Mouse (Mus musculus): ENCODE results near the gene Grin2b. TPM values are rescaled to one million over a fixed set of nuclear protein-coding genes. Genes with fewer than 3 reads are reported as not detected.

Grin2b gene
- polyA plus RNA-seq, 1 experiment from 2014 or later: 0.03 TPM

DNA sequence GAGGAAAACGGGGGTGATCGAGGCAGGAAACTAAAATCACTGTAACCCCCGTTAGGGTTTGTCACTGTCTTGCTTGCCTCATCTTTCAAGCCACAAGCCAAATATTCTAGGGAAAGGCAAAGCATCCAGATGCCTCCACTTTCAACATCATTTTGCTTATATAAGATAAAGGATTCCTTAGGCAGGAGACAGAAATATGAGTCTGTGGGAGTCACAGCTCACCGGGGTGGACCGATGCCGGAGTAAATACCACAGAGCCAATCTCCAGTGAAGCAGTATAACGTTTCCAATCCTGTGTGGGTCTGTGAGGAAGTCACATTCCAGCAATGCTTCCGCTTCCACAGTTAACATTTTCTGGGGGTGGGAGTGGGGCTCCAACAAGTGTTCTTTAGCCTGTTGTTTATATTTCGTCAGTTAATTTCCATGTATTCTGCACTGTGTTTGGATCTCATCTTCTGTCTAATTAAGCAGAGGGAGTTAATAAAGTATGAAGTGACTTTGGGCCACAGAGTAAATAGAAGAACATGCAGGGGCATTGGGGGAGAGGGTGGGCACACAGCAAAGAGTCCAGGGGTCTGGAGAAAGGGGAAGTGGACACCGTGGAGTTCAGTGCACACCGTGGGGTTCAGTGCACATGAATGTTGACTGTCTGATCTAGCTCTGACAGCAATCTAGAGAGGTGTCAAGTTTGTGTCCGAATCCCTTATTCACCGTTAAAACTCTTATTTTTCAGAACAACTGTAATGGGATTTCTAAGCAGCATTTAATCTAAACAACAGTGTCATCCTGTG is 374.9 kb downstream of the Grin2b start:
- DNase-seq (ENCODE audit: low spot score): no peak
- Histone ChIP-seq H3K36me3 (no peaks in the 10 kb centered on the region), H3K4me1 (no peaks in the 10 kb centered on the region), H3K27ac (no peak overlapping the region), H3K27me3 (ENCODE audit: low read depth, poor library complexity, severe bottlenecking) (no peaks in the 10 kb centered on the region), H3K9me3 (replicated peaks) (no peaks in the 10 kb centered on the region), H3K4me3 (no peak overlapping the region)
- WGBS: 87% methylated on average over 13 of the region's 13 CpGs

DNA sequence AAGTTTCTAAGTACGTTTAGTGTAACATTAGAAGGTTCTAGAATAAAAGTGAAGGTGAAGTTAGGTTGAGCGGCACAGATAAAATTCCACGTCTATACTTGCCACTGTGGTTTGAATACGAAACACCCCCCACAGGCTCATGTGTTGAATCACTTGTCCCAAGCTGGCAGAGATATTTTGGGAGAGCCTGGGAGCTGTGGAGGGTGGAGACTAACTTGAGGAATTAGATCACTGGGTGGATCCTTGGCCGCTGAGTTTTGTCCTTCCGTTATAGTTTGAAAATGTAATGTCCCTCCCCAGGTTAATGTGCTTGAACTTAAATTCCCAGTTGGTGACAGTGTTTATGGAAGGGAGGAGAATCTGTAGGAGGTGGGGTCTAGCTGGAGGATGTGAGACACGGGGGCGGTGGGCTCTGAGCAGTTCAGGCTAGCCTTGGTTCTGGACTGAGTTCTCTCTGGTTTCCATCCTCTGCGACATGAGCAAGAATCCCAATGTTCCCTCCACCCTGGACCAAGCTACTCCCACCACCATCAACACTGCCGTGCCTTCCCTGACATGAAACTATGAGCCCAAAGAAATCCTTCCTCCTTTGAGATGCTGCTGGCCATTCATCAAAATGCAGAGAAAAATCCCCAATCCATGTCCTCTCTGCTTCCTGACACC is 375.8 kb downstream of the Grin2b start:
- Histone ChIP-seq H3K9me3 (replicated peaks) (no peaks in the 10 kb centered on the region), H3K27me3 (ENCODE audit: low read depth, poor library complexity, severe bottlenecking) (no peaks in the 10 kb centered on the region), H3K4me1 (no peaks in the 10 kb centered on the region), H3K27ac (no peak overlapping the region), H3K36me3 (no peaks in the 10 kb centered on the region), H3K4me3 (no peak overlapping the region)
- no peak for DNase-seq (ENCODE audit: low spot score)
- WGBS: 86% methylated on average over 10 of the region's 10 CpGs

DNA sequence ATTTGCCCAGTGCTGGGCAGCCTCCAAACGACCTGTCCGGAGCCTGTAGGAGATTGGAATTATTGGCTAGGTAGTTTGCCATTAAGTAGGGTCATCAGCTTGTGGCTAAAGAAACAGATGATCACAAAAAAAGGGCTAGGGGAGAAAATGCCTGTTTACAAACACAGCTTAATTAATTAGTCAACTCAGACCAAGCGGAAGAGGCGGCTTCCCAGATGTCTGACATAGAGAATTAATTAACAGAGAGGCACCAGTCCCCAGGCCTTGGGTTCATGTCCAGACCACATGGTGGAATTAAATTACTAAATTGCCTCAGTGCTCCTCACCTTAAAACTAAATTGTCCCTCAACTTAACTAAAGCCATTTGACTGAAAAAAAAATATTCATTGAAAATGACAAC is 376.4 kb downstream of the Grin2b start:
- no peaks in the 10 kb centered on the region for H3K4me1 ChIP-seq
- no peak for DNase-seq (ENCODE audit: low spot score)
- H3K9me3 ChIP-seq (replicated peaks): no peaks in the 10 kb centered on the region
- no peak overlapping the region for H3K27ac ChIP-seq
- no peak overlapping the region for H3K4me3 ChIP-seq
- WGBS: 73% methylated on average over 4 of the region's 4 CpGs
- no peaks in the 10 kb centered on the region for H3K27me3 ChIP-seq (ENCODE audit: low read depth, poor library complexity, severe bottlenecking)
- H3K36me3 ChIP-seq: no peaks in the 10 kb centered on the region

DNA sequence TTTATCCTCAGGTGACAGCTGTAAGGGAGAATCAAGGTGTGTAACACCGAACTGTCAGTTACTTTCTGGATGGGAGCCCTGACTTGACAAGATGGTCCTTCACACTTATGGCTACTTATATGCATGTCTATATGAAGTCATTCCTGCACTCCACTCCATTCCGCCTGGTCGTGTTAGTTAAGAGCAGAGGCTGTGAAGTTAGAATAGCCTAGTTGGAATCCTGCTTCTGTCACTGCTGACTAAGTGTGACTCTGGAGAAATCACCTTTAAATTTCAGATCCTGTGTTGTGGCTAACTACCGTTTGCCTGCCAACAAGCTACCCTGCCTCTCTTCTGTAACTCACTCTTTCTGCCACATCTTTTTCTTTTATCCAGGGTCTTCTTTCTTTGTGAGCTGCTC is 381.9 kb downstream of the Grin2b start:
- Histone ChIP-seq H3K27ac (no peak overlapping the region), H3K4me3 (no peak overlapping the region), H3K4me1 (no peaks in the 10 kb centered on the region), H3K9me3 (replicated peaks) (no peaks in the 10 kb centered on the region), H3K36me3 (no peaks in the 10 kb centered on the region), H3K27me3 (ENCODE audit: low read depth, poor library complexity, severe bottlenecking) (no peaks in the 10 kb centered on the region)
- WGBS: 91% methylated on average over 4 of the region's 4 CpGs
- no peak for DNase-seq (ENCODE audit: low spot score)

DNA sequence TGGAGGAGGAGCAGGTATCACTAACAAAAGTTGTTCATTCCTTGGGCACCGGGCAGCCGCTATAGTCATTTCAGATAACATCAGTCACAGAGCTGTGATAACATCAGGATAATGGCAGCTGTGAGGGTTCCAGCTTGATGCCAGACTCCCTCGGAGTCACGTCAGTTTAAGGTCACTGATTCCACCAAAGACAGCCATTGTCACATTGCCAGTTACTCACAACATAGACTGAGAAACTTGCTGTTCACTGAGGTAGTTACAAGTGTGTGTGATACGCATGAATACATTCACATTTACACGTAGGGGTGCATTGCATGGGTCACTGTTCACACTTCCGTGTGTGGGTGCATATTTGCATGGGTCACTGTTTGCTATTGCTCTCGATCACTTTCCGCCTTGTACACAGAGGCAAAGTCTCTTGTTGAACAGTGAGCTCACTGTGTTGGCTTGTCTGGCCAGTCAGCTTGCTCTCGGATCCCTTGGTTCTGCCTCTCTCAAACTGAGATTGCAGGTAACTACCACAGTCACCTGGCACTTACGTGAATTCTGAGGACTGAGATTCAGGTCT is 383.6 kb downstream of the Grin2b start:
- WGBS: 90% methylated on average over 11 of the region's 11 CpGs
- Histone ChIP-seq H3K27me3 (ENCODE audit: low read depth, poor library complexity, severe bottlenecking) (no peaks in the 10 kb centered on the region), H3K36me3 (no peaks in the 10 kb centered on the region), H3K4me3 (no peak overlapping the region), H3K9me3 (replicated peaks) (no peaks in the 10 kb centered on the region), H3K4me1 (no peaks in the 10 kb centered on the region), H3K27ac (no peak overlapping the region)
- DNase-seq (ENCODE audit: low spot score): no peak

DNA sequence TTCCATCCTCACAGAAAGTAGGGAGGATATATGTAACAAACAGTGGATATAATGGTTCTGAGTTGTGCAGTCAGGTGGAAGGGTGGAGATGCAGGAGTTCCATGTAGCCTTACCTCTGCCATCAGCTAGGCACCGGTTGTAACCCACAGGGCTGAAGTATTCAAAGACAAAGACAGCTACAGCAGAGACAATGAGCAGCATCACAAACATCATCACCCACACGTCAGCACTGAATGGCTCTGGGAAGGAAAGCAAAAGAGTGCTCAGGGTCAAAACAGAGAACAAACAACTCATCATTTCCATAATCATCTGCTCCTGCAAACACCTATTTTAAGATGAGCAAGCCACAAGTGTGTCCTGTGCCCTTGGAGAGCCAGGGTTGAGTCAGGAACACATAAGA is 398.6 kb downstream of the Grin2b start:
- Histone ChIP-seq H3K27me3 (ENCODE audit: low read depth, poor library complexity, severe bottlenecking) (no peaks in the 10 kb centered on the region), H3K4me3 (no peak overlapping the region), H3K9me3 (replicated peaks) (no peaks in the 10 kb centered on the region), H3K27ac (no peak overlapping the region), H3K36me3 (no peaks in the 10 kb centered on the region), H3K4me1 (no peaks in the 10 kb centered on the region)
- WGBS: 86% methylated on average over 2 of the region's 2 CpGs
- no peak for DNase-seq (ENCODE audit: low spot score)

DNA sequence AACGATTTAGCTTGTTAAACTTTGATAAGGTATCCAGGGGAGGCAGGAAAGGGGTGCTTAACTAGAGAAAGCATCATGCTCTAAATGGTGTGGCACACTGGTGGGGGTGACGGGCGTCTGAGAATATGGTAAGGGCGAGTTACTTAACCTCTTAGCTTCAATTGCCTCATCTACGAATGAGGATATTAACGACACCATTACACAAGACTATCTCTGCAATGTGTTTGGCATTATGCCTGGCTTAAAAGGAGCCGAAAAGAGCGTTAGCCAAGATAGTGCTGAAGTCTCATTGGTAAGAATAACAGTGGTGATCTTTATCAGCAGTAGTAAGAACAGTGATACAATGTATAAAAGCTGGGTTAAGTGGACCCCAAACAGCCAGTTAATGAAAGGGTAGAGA is 405.7 kb downstream of the Grin2b start:
- Histone ChIP-seq H3K9me3 (replicated peaks) (no peaks in the 10 kb centered on the region), H3K27ac (no peak overlapping the region), H3K4me1 (no peaks in the 10 kb centered on the region), H3K4me3 (no peak overlapping the region), H3K27me3 (ENCODE audit: low read depth, poor library complexity, severe bottlenecking) (no peaks in the 10 kb centered on the region), H3K36me3 (no peaks in the 10 kb centered on the region)
- DNase-seq (ENCODE audit: low spot score): no peak
- 84% methylated on average over 8 of the region's 8 CpGs for WGBS

DNA sequence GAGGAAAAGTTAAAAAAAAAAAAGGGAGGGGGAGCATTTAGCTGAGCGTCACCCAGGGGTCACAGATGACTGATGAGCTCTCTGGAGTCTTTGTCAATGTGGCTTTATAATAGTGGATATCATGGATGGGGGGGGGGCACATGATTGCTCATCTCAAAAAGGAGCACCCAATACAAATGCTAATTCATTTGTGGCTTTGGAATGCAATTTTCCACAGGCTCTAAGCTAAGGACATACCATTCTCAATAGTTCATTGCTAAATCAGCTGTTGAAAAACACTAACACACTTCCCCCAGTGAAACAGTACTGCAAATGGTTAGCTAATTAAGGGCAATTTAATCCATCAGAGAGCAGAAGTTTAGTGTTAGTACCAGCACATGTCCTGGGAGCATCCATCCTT is 414.6 kb downstream of the Grin2b start:
- no peak for DNase-seq (ENCODE audit: low spot score)
- Histone ChIP-seq H3K4me3 (no peak overlapping the region), H3K36me3 (no peaks in the 10 kb centered on the region), H3K27me3 (ENCODE audit: low read depth, poor library complexity, severe bottlenecking) (no peaks in the 10 kb centered on the region), H3K27ac (no peak overlapping the region), H3K9me3 (replicated peaks) (no peaks in the 10 kb centered on the region), H3K4me1 (no peaks in the 10 kb centered on the region)
- 64% methylated on average over 1 of the region's 1 CpGs for whole genome bisulfite sequencing

DNA sequence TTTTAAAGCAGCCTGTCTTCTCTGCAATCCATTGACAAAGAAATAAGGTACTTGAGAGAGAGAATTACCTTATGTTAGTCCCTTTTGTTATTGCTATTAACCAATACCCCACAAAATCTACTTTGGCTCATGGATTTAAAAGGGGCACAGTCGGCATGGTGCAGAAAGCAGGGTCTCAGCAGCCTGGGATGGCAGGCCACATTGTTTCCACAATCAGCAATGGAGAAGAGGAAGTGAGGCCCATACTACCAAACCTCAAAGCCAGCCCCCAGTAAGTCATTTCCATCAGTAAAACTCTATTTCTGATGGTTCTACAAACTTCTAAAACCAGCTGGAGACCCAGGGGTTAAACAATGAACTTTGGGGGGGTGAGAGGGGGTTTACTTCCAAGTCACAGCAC is 417.2 kb downstream of the Grin2b start:
- no peaks in the 10 kb centered on the region for H3K27me3 ChIP-seq (ENCODE audit: low read depth, poor library complexity, severe bottlenecking)
- no peaks in the 10 kb centered on the region for H3K4me1 ChIP-seq
- no peak overlapping the region for H3K27ac ChIP-seq
- H3K36me3 ChIP-seq: no peaks in the 10 kb centered on the region
- DNase-seq (ENCODE audit: low spot score): no peak
- WGBS: 79% methylated on average over 1 of the region's 1 CpGs
- no peaks in the 10 kb centered on the region for H3K9me3 ChIP-seq (replicated peaks)
- no peak overlapping the region for H3K4me3 ChIP-seq

DNA sequence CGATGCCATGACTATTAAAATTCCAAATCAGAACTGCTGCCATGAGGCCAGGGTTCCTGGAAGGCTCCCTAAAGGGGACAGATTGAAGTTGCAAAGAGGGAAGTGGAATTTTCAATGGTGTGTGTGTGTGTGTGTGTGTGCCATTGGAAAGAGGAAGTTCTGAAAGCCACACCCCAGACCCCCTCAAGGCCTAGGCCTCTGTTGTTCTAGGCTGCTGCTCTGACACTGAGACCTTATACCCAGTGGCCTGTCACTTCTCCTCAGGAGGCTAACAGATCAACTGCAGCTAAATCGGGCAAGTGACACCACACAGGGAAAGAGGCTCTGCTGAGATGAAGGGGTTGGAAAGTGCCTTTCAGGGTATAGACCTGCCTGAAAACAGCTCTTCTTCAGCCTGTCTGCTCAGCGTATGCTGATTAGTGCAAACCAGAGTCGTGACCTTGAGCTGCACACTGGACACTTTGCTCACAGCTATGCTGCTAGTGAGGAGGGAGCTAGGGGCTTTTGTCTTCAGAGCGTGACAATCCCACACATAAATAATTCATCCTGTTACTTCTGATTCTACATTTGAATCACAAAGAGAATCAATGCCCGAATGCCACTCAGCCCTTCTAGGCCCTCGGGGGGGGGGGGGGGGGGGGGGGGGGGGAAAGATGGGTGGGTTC is 424.8 kb downstream of the Grin2b start:
- H3K4me3 ChIP-seq: no peak overlapping the region
- no peaks in the 10 kb centered on the region for H3K9me3 ChIP-seq (replicated peaks)
- no peaks in the 10 kb centered on the region for H3K4me1 ChIP-seq
- no peaks in the 10 kb centered on the region for H3K36me3 ChIP-seq
- no peak for DNase-seq (ENCODE audit: low spot score)
- WGBS: 87% methylated on average over 6 of the region's 7 CpGs
- no peak overlapping the region for H3K27ac ChIP-seq
- H3K27me3 ChIP-seq (ENCODE audit: low read depth, poor library complexity, severe bottlenecking): no peaks in the 10 kb centered on the region

DNA sequence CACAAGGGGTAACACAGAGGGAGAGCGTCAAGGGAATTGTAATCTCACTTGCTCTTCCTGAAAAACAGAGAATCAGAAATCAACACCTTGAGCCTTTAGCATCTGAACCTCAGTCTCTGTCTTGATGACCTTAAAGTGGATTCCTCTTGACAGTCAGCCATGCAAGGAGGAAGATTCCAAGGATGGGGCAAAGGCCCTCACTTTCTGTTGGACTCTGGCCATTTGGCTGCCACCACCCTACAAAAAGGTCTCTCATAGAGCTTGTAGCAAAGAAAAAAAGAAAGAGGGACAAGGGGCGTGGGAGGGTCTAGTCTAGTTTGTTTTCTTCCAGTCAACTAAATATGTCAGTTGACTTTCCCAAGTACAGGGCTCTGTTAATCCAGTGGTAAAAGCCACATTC is 427.7 kb downstream of the Grin2b start:
- no peaks in the 10 kb centered on the region for H3K27me3 ChIP-seq (ENCODE audit: low read depth, poor library complexity, severe bottlenecking)
- no peak overlapping the region for H3K4me3 ChIP-seq
- H3K4me1 ChIP-seq: no peaks in the 10 kb centered on the region
- H3K9me3 ChIP-seq (replicated peaks): no peaks in the 10 kb centered on the region
- no peak for DNase-seq (ENCODE audit: low spot score)
- H3K27ac ChIP-seq: no peak overlapping the region
- WGBS: 78% methylated on average over 2 of the region's 2 CpGs
- no peaks in the 10 kb centered on the region for H3K36me3 ChIP-seq

DNA sequence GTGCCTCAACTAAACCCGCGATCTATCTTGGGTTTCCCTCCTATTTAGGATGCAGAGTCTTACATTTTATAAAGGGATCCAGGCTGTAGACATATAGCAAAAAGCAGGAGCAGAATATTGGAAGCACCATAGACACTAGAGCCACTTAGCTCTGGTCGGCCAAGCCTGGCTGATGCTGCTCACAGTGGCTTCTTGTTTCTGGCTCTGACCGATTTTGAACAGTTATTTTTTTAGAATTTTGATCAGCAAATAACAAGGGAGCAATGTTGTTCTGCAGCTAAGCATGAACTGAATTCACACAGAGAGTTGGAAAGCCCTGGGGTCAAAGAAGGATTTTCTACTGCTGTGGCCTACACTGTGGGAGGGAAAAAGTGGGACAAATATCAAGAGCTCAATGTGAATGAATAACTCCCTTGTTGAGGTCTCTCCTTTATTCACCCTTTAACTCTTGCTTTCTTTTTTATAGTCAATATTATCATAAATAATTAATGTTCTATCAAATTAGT is 439.0 kb downstream of the Grin2b start:
- no peak overlapping the region for H3K4me3 ChIP-seq
- no peaks in the 10 kb centered on the region for H3K27me3 ChIP-seq (ENCODE audit: low read depth, poor library complexity, severe bottlenecking)
- H3K27ac ChIP-seq: no peak overlapping the region
- no peaks in the 10 kb centered on the region for H3K36me3 ChIP-seq
- 94% methylated on average over 4 of the region's 4 CpGs for WGBS
- H3K4me1 ChIP-seq: no peaks in the 10 kb centered on the region
- DNase-seq (ENCODE audit: low spot score): no peak
- no peaks in the 10 kb centered on the region for H3K9me3 ChIP-seq (replicated peaks)

DNA sequence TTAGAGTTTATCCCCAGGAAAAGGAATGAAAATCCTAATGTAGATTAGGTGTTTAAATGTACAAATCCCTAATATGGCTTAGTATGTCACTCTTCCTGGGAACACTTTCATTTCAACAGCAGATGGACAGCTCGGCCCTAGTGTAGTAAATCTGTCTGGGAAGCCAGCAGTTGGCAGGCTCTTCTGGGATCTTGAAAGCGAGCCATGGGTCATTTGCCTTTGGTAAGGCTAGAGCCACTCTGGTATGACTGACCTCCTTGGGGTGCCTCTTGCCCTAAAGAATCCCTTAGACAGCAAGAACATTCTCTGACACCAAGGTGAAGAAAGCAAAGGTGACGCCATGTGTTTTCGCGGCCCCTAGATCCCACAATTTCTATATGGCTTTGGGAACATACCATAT is 446.2 kb downstream of the Grin2b start:
- WGBS: 89% methylated on average over 5 of the region's 5 CpGs

More for the DNA sequence above, 446.2 kb downstream of the Grin2b start:
- H3K9me3 ChIP-seq (replicated peaks): no peaks in the 10 kb centered on the region
- H3K27ac ChIP-seq: no peak overlapping the region
- DNase-seq (ENCODE audit: low spot score): no peak
- H3K27me3 ChIP-seq (ENCODE audit: low read depth, poor library complexity, severe bottlenecking): no peaks in the 10 kb centered on the region
- H3K4me1 ChIP-seq: no peaks in the 10 kb centered on the region
- no peak overlapping the region for H3K4me3 ChIP-seq
- H3K36me3 ChIP-seq: no peaks in the 10 kb centered on the region

Data from limb, embryonic 10.5 days (tissue).